ENCODE assay signal across 9 mouse cellular contexts in genomic region chr11:100512384-100512783, GRCm38 (mm10). TPM values are rescaled to one million over a fixed set of nuclear protein-coding genes. Genes with fewer than 3 reads are reported as not detected.
DNase-seq lines count a peak whose midpoint lies in the region; ATAC-seq and TF ChIP-seq lines count a peak whose summit lies in the region.
"Had no signal": no experiment of that assay in that cellular context is flagged by ENCODE, and none has a peak within 500 bp of the region (broad histone marks: within the 10 kb centered on the region; RNA-seq: fewer than 3 reads in every experiment).

No protein-coding gene starts in this region.

- peak; percentile 75 for TF ChIP-seq CTCF in intestine, postnatal 0 days (IDR thresholded peaks at IDR 0.05; ENCODE audit: low read depth)

- H3K4me1 ChIP-seq in intestine, postnatal 0 days (replicated peaks; ENCODE audit: control insufficient read depth, insufficient read depth, low read length): no peaks in the 10 kb centered on the region
- H3K4me1 ChIP-seq in intestine, embryonic 15.5 days (replicated peaks): no peaks in the 10 kb centered on the region
- H3K4me1 ChIP-seq in embryonic facial prominence, embryonic 14.5 days (ENCODE audit: control insufficient read depth, insufficient read depth, low read length): no peaks in the 10 kb centered on the region
- H3K4me1 ChIP-seq: heart, embryonic 15.5 days had no signal

- no peak overlapping the region for H3K27ac ChIP-seq in intestine, postnatal 0 days (ENCODE audit: low read depth, low read length)
- no peak overlapping the region for H3K27ac ChIP-seq in intestine, embryonic 15.5 days
- no peak overlapping the region for H3K27ac ChIP-seq in embryonic facial prominence, embryonic 14.5 days (replicated peaks; ENCODE audit: low read depth, low read length)
- H3K27ac ChIP-seq: heart, embryonic 15.5 days had no signal

- no peak overlapping the region for H3K4me3 ChIP-seq in intestine, postnatal 0 days (ENCODE audit: low read depth, low read length)
- H3K4me3 ChIP-seq in intestine, embryonic 15.5 days (replicated peaks): no peak overlapping the region
- H3K4me3 ChIP-seq in embryonic facial prominence, embryonic 14.5 days (ENCODE audit: low read depth, low read length): no peak overlapping the region
- H3K4me3 ChIP-seq: heart, embryonic 15.5 days had no signal

- no peak for ATAC-seq in CD4-positive, CD25-positive, alpha-beta regulatory T cell, adult 4 months
- no peak for ATAC-seq in intestine, postnatal 0 days
- ATAC-seq in intestine, embryonic 15.5 days: no peak
- ATAC-seq in embryonic facial prominence, embryonic 14.5 days (ENCODE audit: low read depth): no peak
- no peak for ATAC-seq in erythroblast, adult 5-6 weeks (replicated peaks; ENCODE audit: low FRiP score, poor library complexity, severe bottlenecking)

- no peak overlapping the region for H3K9ac ChIP-seq in intestine, postnatal 0 days (ENCODE audit: low read depth, low read length)
- H3K9ac ChIP-seq in intestine, embryonic 15.5 days: no peak overlapping the region
- no peak overlapping the region for H3K9ac ChIP-seq in embryonic facial prominence, embryonic 14.5 days (ENCODE audit: low read depth, low read length)
- H3K9ac ChIP-seq: heart, embryonic 15.5 days had no signal

- peak; percentile 15 for DNase-seq in CD4-positive, CD25-positive, alpha-beta regulatory T cell, adult 2 months (ENCODE audit: low read depth, low spot score)
- peak; percentile 20 for DNase-seq in embryonic facial prominence, embryonic 14.5 days (ENCODE audit: low spot score)
- DNase-seq in retina, embryonic 14.5 days (ENCODE audit: low spot score): peak; percentile 57
- DNase-seq in gastrocnemius, adult 8-10 months (ENCODE audit: low spot score in 2 of 2): no peak

- H3K27me3 ChIP-seq in intestine, postnatal 0 days (replicated peaks; ENCODE audit: control insufficient read depth, insufficient read depth, low read length): no peaks in the 10 kb centered on the region
- H3K27me3 ChIP-seq in intestine, embryonic 15.5 days (replicated peaks): no peaks in the 10 kb centered on the region
- no peaks in the 10 kb centered on the region for H3K27me3 ChIP-seq in embryonic facial prominence, embryonic 14.5 days (replicated peaks; ENCODE audit: control insufficient read depth, insufficient read depth, low read length)
- H3K27me3 ChIP-seq: heart, embryonic 15.5 days had no signal

- peaks cover 84% of the 10 kb centered on the region for H3K36me3 ChIP-seq in intestine, postnatal 0 days (ENCODE audit: control insufficient read depth, insufficient read depth)
- peaks cover 52% of the 10 kb centered on the region for H3K36me3 ChIP-seq in intestine, embryonic 15.5 days
- peaks cover 96% of the 10 kb centered on the region for H3K36me3 ChIP-seq in embryonic facial prominence, embryonic 14.5 days (ENCODE audit: control insufficient read depth, insufficient read depth, low read length)

- no peaks in the 10 kb centered on the region for H3K9me3 ChIP-seq in intestine, postnatal 0 days (ENCODE audit: control insufficient read depth)
- H3K9me3 ChIP-seq in intestine, embryonic 15.5 days: no peaks in the 10 kb centered on the region
- H3K9me3 ChIP-seq in embryonic facial prominence, embryonic 14.5 days (ENCODE audit: control insufficient read depth, low read length): no peaks in the 10 kb centered on the region
- H3K9me3 ChIP-seq: heart, embryonic 15.5 days had no signal

- no peak overlapping the region for H3K4me2 ChIP-seq in intestine, postnatal 0 days (replicated peaks; ENCODE audit: low read depth)
- no peak overlapping the region for H3K4me2 ChIP-seq in intestine, embryonic 15.5 days (replicated peaks)
- no peak overlapping the region for H3K4me2 ChIP-seq in embryonic facial prominence, embryonic 14.5 days (ENCODE audit: low read depth, low read length)
- H3K4me2 ChIP-seq: heart, embryonic 15.5 days had no signal

- 81% methylated on average over 1 of the region's 1 CpGs for WGBS in intestine, postnatal 0 days
- 86% methylated on average over 1 of the region's 1 CpGs for WGBS in intestine, embryonic 15.5 days
- WGBS in embryonic facial prominence, embryonic 14.5 days: 96% methylated on average over 1 of the region's 1 CpGs

RNA-seq across cellular contexts. Expression of gene Acly, which starts 15.4 kb away (rescaled TPM):
- polyA plus RNA-seq in CD4-positive, CD25-positive, alpha-beta regulatory T cell, adult 4 months (2017; shearing (Covaris generic)): 100 to 1,000 TPM; 102 to 153 TPM
- polyA plus RNA-seq in intestine, postnatal 0 days (2015; fragmentation: Nextera tagmentation; extraction: Ambion mirVana): 29.3 and 29.5 TPM in 2 replicates
- polyA plus RNA-seq in intestine, embryonic 15.5 days (2015; fragmentation: Nextera tagmentation; extraction: Ambion mirVana): 146 and 153 TPM in 2 replicates
- 114 and 148 TPM in 2 replicates for polyA plus RNA-seq in embryonic facial prominence, embryonic 14.5 days (2014; fragmentation: Nextera tagmentation; extraction: Ambion mirVana)
- 29.0 and 34.4 TPM in 2 replicates for total RNA-seq in erythroblast, adult 5-6 weeks (2015; ENCODE audit: low replicate concordance)
- 16.2 and 28.4 TPM in 2 replicates for total RNA-seq in erythroblast, adult 5-6 weeks (2017; ENCODE audit: low replicate concordance)
- 1 to 10 TPM; 6.9 to 8.5 (median 8.0) TPM for total RNA-seq in gastrocnemius, adult 8-10 months (2022)

RNA-seq across cellular contexts. Expression of gene Ttc25, which starts 33.0 kb away (rescaled TPM):
- polyA plus RNA-seq in CD4-positive, CD25-positive, alpha-beta regulatory T cell, adult 4 months (2017; shearing (Covaris generic)): under 1 TPM in 1 of 2 experiments, not detected in 1; 0.24 TPM
- 0.18 and 0.22 TPM in 2 replicates for polyA plus RNA-seq in intestine, postnatal 0 days (2015; fragmentation: Nextera tagmentation; extraction: Ambion mirVana)
- polyA plus RNA-seq in intestine, embryonic 15.5 days (2015; fragmentation: Nextera tagmentation; extraction: Ambion mirVana): 0.19 and 0.20 TPM in 2 replicates
- 1.4 and 2.4 TPM in 2 replicates for polyA plus RNA-seq in embryonic facial prominence, embryonic 14.5 days (2014; fragmentation: Nextera tagmentation; extraction: Ambion mirVana)
- total RNA-seq in erythroblast, adult 5-6 weeks (2015; ENCODE audit: low replicate concordance): not detected in 2 replicates
- not detected in 2 replicates for total RNA-seq in erythroblast, adult 5-6 weeks (2017; ENCODE audit: low replicate concordance)
- total RNA-seq in gastrocnemius, adult 8-10 months (2022): under 1 TPM; 0.09 to 0.51 (median 0.24) TPM

RNA-seq across cellular contexts. Expression of gene Klhl11, which starts 39.8 kb away (rescaled TPM):
- polyA plus RNA-seq in CD4-positive, CD25-positive, alpha-beta regulatory T cell, adult 4 months (2017; shearing (Covaris generic)): 1 to 10 TPM; 2.2 to 3.0 TPM
- polyA plus RNA-seq in intestine, postnatal 0 days (2015; fragmentation: Nextera tagmentation; extraction: Ambion mirVana): 1.8 and 1.9 TPM in 2 replicates
- 5.7 and 5.9 TPM in 2 replicates for polyA plus RNA-seq in intestine, embryonic 15.5 days (2015; fragmentation: Nextera tagmentation; extraction: Ambion mirVana)
- 11.7 and 11.9 TPM in 2 replicates for polyA plus RNA-seq in embryonic facial prominence, embryonic 14.5 days (2014; fragmentation: Nextera tagmentation; extraction: Ambion mirVana)
- 2.3 and 3.7 TPM in 2 replicates for total RNA-seq in erythroblast, adult 5-6 weeks (2015; ENCODE audit: low replicate concordance)
- total RNA-seq in erythroblast, adult 5-6 weeks (2017; ENCODE audit: low replicate concordance): 5.3 and 7.2 TPM in 2 replicates
- 1 to 10 TPM; 2.6 to 4.1 (median 3.0) TPM for total RNA-seq in gastrocnemius, adult 8-10 months (2022)

Comparison
In these comparisons a context has a peak if more than half of its experiments do, and no peak if none do; other contexts are left out.
1. DNase-seq: peak in CD4-positive, CD25-positive, alpha-beta regulatory T cell, adult 2 months (single experiment), embryonic facial prominence, embryonic 14.5 days (single experiment) and retina, embryonic 14.5 days (single experiment); none in gastrocnemius, adult 8-10 months (0 of 2).